Mouse (Mus musculus) ES-Bruce4 (cell line): Measurements from ENCODE around the gene Inpp4a.

Experiments
- CTCF ChIP-seq: IDR thresholded peaks from one replicate; pipeline ENCODE4 v1.8.1; 2011; ENCODE audit warnings: low read depth, low read length
- EP300 ChIP-seq: IDR thresholded peaks from 2 replicates; pipeline ENCODE4 v1.6.1; 2011; ENCODE audit warnings: low read depth, low read length; ENCODE audit not compliant: insufficient read depth
- POLR2A ChIP-seq: IDR thresholded peaks from one replicate; pipeline ENCODE4 v1.8.1; 2011; ENCODE audit warnings: low read length; ENCODE audit not compliant: insufficient read depth

GRCm38 (mm10) chr1:37258443-37258842, 41.2 kb upstream of the Inpp4a start:
- TF ChIP-seq CTCF (no peak), POLR2A (no peak), EP300 (no peak)
